Mouse (Mus musculus): ENCODE data around the gene Eaf1.

Gene Eaf1

GRCm38 (mm10) chr14:31509911-31510310, 15.7 kb downstream of the Eaf1 start:
- peak; percentile 8 for DNase-seq (ENCODE audit: low spot score)

- DNase-seq (ENCODE audit: low spot score): no peak
Observed at GRCm38 (mm10) chr14:31510322-31510721, 16.1 kb downstream of the Eaf1 start.

GRCm38 (mm10) chr14:31515895-31516294, 21.7 kb downstream of the Eaf1 start:
- no peak for DNase-seq (ENCODE audit: low spot score)

- DNase-seq (ENCODE audit: low spot score): no peak
Observed at GRCm38 (mm10) chr14:31519165-31519564, 25.0 kb downstream of the Eaf1 start.

GRCm38 (mm10) chr14:31521318-31521717, 27.1 kb downstream of the Eaf1 start:
- no peak for DNase-seq (ENCODE audit: low spot score)

GRCm38 (mm10) chr14:31525040-31525810, 31.0 kb downstream of the Eaf1 start:
- DNase-seq (ENCODE audit: low spot score): no peak

- DNase-seq (ENCODE audit: low spot score): no peak
Observed at GRCm38 (mm10) chr14:31530847-31531246, 36.6 kb downstream of the Eaf1 start.

GRCm38 (mm10) chr14:31531506-31532148, 37.4 kb downstream of the Eaf1 start:
- no peak for DNase-seq (ENCODE audit: low spot score)

GRCm38 (mm10) chr14:31532656-31533055, 38.5 kb downstream of the Eaf1 start:
- DNase-seq (ENCODE audit: low spot score): no peak

GRCm38 (mm10) chr14:31537298-31537697, 43.1 kb downstream of the Eaf1 start:
- no peak for DNase-seq (ENCODE audit: low spot score)

- no peak for DNase-seq (ENCODE audit: low spot score)
Observed at GRCm38 (mm10) chr14:31543885-31544442, 49.8 kb downstream of the Eaf1 start.

- DNase-seq (ENCODE audit: low spot score): no peak
Observed at GRCm38 (mm10) chr14:31555021-31555420, 60.8 kb downstream of the Eaf1 start.

- no peak for DNase-seq (ENCODE audit: low spot score)
Observed at GRCm38 (mm10) chr14:31555963-31556434, 61.8 kb downstream of the Eaf1 start.

GRCm38 (mm10) chr14:31556526-31557260, 62.5 kb downstream of the Eaf1 start:
- DNase-seq (ENCODE audit: low spot score): no peak

GRCm38 (mm10) chr14:31557273-31557672, 63.1 kb downstream of the Eaf1 start:
- no peak for DNase-seq (ENCODE audit: low spot score)

GRCm38 (mm10) chr14:31557784-31558183, 63.6 kb downstream of the Eaf1 start:
- DNase-seq (ENCODE audit: low spot score): no peak

GRCm38 (mm10) chr14:31559216-31559615, 65.0 kb downstream of the Eaf1 start:
- no peak for DNase-seq (ENCODE audit: low spot score)
